Mouse (Mus musculus): ENCODE data around the gene Inpp5b. TPM values are rescaled to one million over a fixed set of nuclear protein-coding genes. Genes with fewer than 3 reads are reported as not detected.

Inpp5b gene
- polyA plus RNA-seq, 1 experiment from 2014 or later, result 13.7 TPM

DNA sequence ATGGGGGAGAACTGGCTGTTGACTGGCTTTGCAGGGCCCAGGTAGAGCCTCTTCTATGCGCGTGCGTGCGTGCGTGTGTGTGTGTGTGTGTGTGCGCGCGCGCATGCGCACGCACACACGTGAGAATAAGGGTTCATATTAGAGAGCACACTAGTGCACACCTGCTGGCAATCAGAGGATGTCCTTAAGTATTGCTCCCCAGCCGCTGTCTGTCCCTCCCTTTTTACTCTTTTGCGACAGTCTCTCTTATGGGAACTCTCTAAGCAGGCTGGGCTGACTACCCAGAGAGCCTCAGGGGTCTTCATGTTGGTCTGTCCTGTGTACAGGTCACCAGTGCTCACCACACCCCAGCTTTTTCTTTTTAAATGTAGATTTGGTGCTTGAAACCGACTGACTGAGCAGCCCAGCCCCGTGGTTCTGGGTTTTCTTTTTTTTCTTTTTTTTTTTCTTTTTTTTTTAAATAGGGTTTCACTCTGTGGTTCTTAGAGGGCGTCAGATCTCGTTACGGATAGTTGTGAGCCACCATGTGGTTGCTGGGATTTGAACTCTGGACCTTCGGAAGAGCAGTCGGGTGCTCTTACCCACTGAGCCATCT lies 83.8 kb downstream of the Inpp5b start:
- Histone ChIP-seq H3K36me3 (peaks cover 35% of the 10 kb centered on the region), H3K4me3 (no peak overlapping the region), H3K9ac (no peak overlapping the region), H3K4me1 (replicated peaks) (no peaks in the 10 kb centered on the region), H3K27ac (no peak overlapping the region), H3K4me2 (no peak overlapping the region), H3K9me3 (replicated peaks) (no peaks in the 10 kb centered on the region), H3K27me3 (no peaks in the 10 kb centered on the region)
- no peak for ATAC-seq (replicated peaks; ENCODE audit: insufficient number of reproducible peaks, insufficient read depth, low FRiP score, low read depth)
- 95% methylated on average over 21 of the region's 21 CpGs for WGBS

DNA sequence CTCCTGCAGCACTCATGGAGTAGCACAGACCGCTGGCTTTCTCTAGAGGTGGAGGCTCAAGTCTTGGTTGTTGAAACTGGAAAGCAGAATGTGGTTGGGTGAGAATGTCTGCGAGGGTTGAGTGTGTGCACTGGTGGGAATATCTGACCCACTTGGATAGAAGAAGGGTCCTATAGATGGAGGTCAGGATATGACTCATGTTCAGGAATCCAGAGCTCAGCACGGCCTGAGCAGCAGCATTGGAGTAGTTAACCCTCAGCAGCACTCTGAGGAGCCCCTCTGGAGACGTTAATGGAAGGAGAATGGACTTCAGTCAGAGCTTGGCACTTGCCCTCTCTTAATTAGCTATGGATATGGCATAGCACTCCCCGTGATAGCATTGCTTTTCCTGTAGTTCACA lies 88.0 kb downstream of the Inpp5b start:
- Histone ChIP-seq H3K27ac (no peak overlapping the region), H3K36me3 (peaks cover 21% of the 10 kb centered on the region), H3K27me3 (no peaks in the 10 kb centered on the region), H3K4me1 (replicated peaks) (no peaks in the 10 kb centered on the region), H3K9me3 (replicated peaks) (no peaks in the 10 kb centered on the region), H3K4me3 (no peak overlapping the region), H3K9ac (no peak overlapping the region), H3K4me2 (no peak overlapping the region)
- ATAC-seq (replicated peaks; ENCODE audit: insufficient number of reproducible peaks, insufficient read depth, low FRiP score, low read depth), result no peak
- WGBS, result 63% methylated on average over 5 of the region's 5 CpGs

DNA sequence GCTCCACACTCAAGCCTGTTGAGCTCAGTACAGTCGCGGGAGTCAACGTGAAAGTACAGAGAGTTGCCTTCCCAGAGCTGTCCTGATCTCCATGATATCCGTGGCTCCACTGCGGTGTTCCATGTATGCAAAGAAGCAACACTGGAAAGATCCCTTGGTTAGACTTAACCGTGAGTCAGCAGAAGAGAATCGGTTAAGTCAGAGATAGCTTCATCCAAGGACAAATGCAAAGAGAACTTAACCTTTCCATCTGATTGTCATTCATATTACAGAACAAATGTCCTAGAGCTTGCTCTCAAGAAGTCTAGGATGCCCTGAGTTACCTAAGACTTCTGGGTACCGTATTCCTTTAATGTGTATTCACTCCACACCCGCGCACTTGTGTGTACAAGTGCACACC lies 91.1 kb downstream of the Inpp5b start:
- Histone ChIP-seq H3K4me1 (replicated peaks) (no peaks in the 10 kb centered on the region), H3K4me3 (no peak overlapping the region), H3K36me3 (peaks cover 16% of the 10 kb centered on the region; the same call in 1 of the 2 replicates), H3K9me3 (replicated peaks) (no peaks in the 10 kb centered on the region), H3K9ac (no peak overlapping the region), H3K27me3 (no peaks in the 10 kb centered on the region), H3K27ac (no peak overlapping the region), H3K4me2 (no peak overlapping the region)
- 92% methylated on average over 10 of the region's 10 CpGs for WGBS
- ATAC-seq (replicated peaks; ENCODE audit: insufficient number of reproducible peaks, insufficient read depth, low FRiP score, low read depth), result no peak

DNA sequence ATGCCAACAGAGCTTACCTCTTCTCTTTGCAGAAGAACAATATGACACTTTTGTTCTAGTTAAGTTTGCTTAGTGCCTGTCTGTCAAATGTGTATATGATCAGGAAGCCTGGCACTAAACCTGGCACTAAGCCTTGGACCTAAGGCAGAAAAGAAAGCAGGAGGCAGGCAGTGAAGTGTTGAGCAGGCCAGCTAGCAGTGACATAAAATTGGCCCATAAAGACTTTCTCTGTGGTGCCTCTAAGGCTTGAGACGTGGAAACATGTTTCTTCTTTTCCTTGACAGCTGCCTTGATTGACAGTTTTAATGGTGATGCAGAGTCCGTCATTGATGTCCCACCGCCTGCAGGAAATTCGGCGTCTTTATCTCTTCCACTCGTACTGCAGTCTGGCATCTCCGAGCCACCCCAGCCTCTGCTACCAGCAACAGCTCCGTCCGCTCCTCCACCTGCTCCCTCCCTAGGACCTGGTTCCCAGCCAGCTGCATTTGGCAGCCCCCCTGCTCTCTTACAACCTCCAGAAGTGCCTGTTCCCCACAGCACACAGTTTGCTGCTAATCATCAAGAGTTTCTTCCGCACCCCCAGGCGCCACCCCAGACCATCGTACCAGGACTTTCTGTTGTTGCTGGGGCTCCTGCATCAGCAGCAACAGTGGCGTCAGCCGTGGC lies 96.5 kb downstream of the Inpp5b start:
- H3K4me3 ChIP-seq, result no peak overlapping the region
- WGBS, result 73% methylated on average over 14 of the region's 14 CpGs
- no peak for ATAC-seq (replicated peaks; ENCODE audit: insufficient number of reproducible peaks, insufficient read depth, low FRiP score, low read depth)
- H3K27ac ChIP-seq, result no peak overlapping the region
- no peaks in the 10 kb centered on the region for H3K27me3 ChIP-seq
- H3K9ac ChIP-seq, result no peak overlapping the region
- H3K36me3 ChIP-seq, result peaks cover 40% of the 10 kb centered on the region
- H3K9me3 ChIP-seq (replicated peaks), result no peaks in the 10 kb centered on the region
- H3K4me2 ChIP-seq, result no peak overlapping the region
- no peaks in the 10 kb centered on the region for H3K4me1 ChIP-seq (replicated peaks)

DNA sequence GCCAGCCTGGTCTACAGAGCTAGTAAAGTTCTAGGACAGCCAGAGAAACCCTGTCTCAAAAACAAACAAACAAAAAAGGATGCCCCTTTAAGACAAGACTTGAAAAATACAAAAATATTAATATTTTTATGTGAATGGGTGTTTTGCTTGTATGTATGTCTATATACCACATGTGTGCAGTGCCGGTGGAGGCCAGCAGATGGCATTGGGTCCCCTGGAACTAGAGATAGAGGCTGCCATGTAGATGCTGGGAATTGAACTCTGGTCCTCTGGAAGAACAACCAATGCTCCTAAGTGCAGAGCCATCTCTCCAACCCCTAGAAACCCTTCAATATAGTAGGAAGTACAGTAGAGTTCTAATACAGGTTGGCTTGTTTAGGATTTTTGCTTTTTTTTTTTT lies 99.3 kb downstream of the Inpp5b start:
- peaks cover 40% of the 10 kb centered on the region for H3K36me3 ChIP-seq
- H3K4me3 ChIP-seq, result no peak overlapping the region
- no peaks in the 10 kb centered on the region for H3K4me1 ChIP-seq (replicated peaks)
- no peak overlapping the region for H3K27ac ChIP-seq
- H3K27me3 ChIP-seq, result no peaks in the 10 kb centered on the region
- no peaks in the 10 kb centered on the region for H3K9me3 ChIP-seq (replicated peaks)
- 95% methylated on average over 1 of the region's 1 CpGs for WGBS
- no peak for ATAC-seq (replicated peaks; ENCODE audit: insufficient number of reproducible peaks, insufficient read depth, low FRiP score, low read depth)
- no peak overlapping the region for H3K4me2 ChIP-seq
- H3K9ac ChIP-seq, result no peak overlapping the region

DNA sequence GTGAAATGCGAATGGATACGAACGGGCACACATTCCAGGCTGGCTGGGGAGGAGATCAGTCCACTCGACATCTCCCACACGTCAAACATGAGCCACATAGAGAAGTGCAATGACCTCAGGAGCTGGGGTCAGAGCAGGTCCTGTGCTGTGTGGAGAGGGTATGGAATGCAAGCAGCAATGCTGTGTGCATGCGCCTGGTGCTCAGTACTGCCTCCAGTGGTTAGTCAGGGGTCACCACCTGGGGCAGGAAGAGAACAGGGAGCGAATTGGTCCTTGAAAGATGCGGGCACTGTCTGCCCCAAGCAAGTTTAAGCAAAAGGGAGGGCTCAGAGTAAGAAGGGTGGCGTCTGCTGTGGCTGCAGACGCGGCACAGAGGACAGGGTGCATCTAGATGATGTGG lies 101.8 kb downstream of the Inpp5b start:
- H3K9ac ChIP-seq, result no peak overlapping the region
- no peaks in the 10 kb centered on the region for H3K9me3 ChIP-seq (replicated peaks)
- H3K36me3 ChIP-seq, result peaks cover 27% of the 10 kb centered on the region
- H3K27me3 ChIP-seq, result no peaks in the 10 kb centered on the region
- no peak overlapping the region for H3K27ac ChIP-seq
- ATAC-seq (replicated peaks; ENCODE audit: insufficient number of reproducible peaks, insufficient read depth, low FRiP score, low read depth), result no peak
- WGBS, result 47% methylated on average over 11 of the region's 11 CpGs
- peaks cover 2% of the 10 kb centered on the region; the same call in 1 of the 2 replicates for H3K4me1 ChIP-seq (replicated peaks)
- no peak overlapping the region for H3K4me2 ChIP-seq
- no peak overlapping the region for H3K4me3 ChIP-seq

DNA sequence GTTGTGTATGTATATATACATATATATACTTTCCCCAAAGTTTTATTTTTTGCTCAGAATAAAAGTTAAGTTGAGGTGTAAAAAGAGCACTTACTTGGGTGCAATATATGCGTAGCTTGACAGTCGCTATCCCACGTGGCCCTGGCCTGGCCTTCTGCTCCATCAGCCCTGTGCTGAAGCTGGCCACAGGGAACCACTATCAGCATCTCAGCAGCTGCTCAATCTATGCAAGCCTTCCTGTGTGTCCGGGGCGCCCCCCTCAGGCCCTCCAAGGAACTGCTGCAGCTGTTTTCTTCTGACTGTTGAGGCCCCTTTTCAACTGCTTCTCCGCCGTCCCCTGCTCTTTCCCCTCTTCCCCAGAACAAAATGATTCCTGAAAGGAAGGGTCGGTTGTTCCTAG lies 105.9 kb downstream of the Inpp5b start:
- Histone ChIP-seq H3K9me3 (replicated peaks) (no peaks in the 10 kb centered on the region), H3K4me2 (no peak overlapping the region), H3K27me3 (no peaks in the 10 kb centered on the region), H3K36me3 (peaks cover 6% of the 10 kb centered on the region; the same call in 1 of the 2 replicates), H3K4me1 (replicated peaks) (peaks cover 22% of the 10 kb centered on the region), H3K4me3 (no peak overlapping the region), H3K27ac (no peak overlapping the region), H3K9ac (no peak overlapping the region)
- WGBS, result 9% methylated on average over 8 of the region's 8 CpGs
- ATAC-seq (replicated peaks; ENCODE audit: insufficient number of reproducible peaks, insufficient read depth, low FRiP score, low read depth), result no peak

DNA sequence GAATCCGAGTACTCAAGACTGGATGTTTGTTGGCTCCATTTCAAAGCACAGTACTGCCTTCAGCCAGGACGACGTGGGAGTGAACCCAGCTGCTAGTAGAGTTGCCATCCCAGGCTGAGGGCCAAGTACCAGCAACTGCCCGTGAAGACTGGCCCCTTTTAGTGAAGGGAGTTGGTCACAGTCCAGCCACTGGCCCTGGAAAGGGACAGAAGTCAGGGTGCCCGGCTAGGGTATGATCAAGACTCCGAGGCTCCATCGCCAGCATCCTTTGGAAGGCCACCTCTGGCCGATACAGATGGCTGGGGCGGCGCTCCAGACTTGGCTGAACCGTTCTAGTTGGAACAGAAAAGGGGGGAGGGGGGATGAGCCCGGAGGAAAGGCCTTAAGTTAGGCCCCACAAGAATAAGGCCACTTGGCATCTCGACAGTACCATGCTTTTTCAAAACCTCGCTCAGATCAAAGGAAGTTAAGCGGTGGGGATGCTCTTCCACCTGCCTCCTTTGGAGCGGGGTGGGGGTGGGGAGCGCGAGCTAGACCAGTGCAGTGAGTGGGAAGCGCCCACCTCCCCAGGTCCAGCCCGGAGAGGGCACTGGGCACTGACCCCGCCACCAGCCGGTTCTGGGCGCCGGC lies 108.1 kb downstream of the Inpp5b start:
- WGBS, result 2% methylated on average over 24 of the region's 24 CpGs
- Histone ChIP-seq H3K36me3 (peaks cover 10% of the 10 kb centered on the region; the same call in 1 of the 2 replicates), H3K4me2 (peak overlapping the region; percentile 82), H3K4me3 (peak overlapping the region; percentile 80), H3K9me3 (replicated peaks) (no peaks in the 10 kb centered on the region), H3K27ac (peak overlapping the region; percentile 89), H3K4me1 (replicated peaks) (peaks cover 24% of the 10 kb centered on the region), H3K9ac (peak overlapping the region; percentile 83), H3K27me3 (no peaks in the 10 kb centered on the region)
- peak; percentile 15; the same call in 1 of the 2 replicates for ATAC-seq (replicated peaks; ENCODE audit: insufficient number of reproducible peaks, insufficient read depth, low FRiP score, low read depth)

DNA sequence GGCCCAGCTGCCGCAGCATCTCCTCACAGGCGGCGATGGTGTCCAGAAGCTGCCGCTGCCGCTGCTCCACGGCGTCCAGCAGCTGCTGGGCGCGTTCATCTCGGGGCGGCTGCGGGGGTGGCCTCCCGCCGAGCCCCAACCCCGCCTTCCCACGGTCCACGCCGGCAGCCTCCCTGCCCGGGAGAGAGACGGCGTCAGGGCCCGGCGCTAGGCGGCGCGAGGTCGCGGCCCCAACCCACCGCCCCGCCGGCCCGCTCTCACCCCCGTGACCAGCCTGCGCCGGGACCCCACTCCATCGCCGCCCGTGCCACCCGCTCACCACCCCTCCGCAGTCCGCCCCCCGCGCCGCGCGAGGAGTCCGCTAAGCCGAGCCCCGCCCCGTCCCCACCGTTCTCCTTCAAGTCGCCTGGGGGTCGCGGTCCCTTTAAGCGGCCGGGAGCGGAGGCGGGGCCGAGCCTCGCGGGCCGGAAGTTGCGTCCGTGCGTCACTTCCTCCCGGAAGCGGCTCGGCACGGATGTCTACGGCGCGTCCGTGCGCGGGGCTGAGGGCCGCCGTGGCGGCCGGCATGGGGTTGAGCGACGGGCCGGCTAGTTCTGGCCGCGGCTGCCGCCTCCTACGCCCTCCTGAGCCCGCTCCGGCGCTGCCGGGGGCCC lies 108.7 kb downstream of the Inpp5b start, which contains the start of gene Yrdc:
Gene Yrdc (plus strand): TSS at position 419 of the 653 bp plus-strand sequence.
- H3K4me1 ChIP-seq (replicated peaks), result peaks cover 24% of the 10 kb centered on the region
- H3K27me3 ChIP-seq, result no peaks in the 10 kb centered on the region
- peak; percentile 91 for ATAC-seq (replicated peaks; ENCODE audit: insufficient number of reproducible peaks, insufficient read depth, low FRiP score, low read depth)
- H3K27ac ChIP-seq, result peak within 1 kb of the TSS; percentile 89
- peak within 1 kb of the TSS; percentile 83 for H3K9ac ChIP-seq
- H3K4me3 ChIP-seq, result peak within 1 kb of the TSS; percentile 80
- under 1% methylated on average over 80 of the region's 90 CpGs for WGBS
- H3K4me2 ChIP-seq, result peak within 1 kb of the TSS; percentile 82
- peaks cover 13% of the 10 kb centered on the region; the same call in 1 of the 2 replicates for H3K36me3 ChIP-seq
- no peaks in the 10 kb centered on the region for H3K9me3 ChIP-seq (replicated peaks)

Data from heart, embryonic 15.5 days (tissue).